Mouse (Mus musculus): ENCODE measurements around the gene Rnase4.

- TF ChIP-seq POLR2A (IDR thresholded peaks at IDR 0.05; ENCODE audit: control insufficient read depth, low read depth, low read length) (no peak), CTCF (IDR thresholded peaks at IDR 0.05; ENCODE audit: control insufficient read depth, insufficient read depth, insufficient replicate concordance, low read depth, low read length) (no peak)
Observed at GRCm38 (mm10) chr14:51111966-51112365, 21.1 kb downstream of the Rnase4 start.
